Mouse (Mus musculus) heart, embryonic 12.5 days (tissue): Measurements from ENCODE around the gene Atp6v0a1. TPM values are rescaled to one million over a fixed set of nuclear protein-coding genes. Genes with fewer than 3 reads are reported as not detected.

Source experiments
- ATAC-seq: fragments of 200-750 bp; cut with Nextera tagmentation; 2 replicates; pipeline ENCODE4 v1.8.0; 2017; ENCODE audit warnings: moderate TSS enrichment, moderate library complexity; ENCODE audit not compliant: insufficient number of reproducible peaks, low FRiP score
- H3K27ac ChIP-seq: fragments of 300-500 bp; sonication (generic); 2 replicates; pipeline ENCODE4 v1.5.1; 2016; ENCODE audit warnings: mild to moderate bottlenecking, moderate library complexity; ENCODE audit not compliant: poor library complexity, severe bottlenecking
- H3K27me3 ChIP-seq: fragments of 300-500 bp; sonication (generic); replicated peaks from 2 replicates; pipeline ENCODE4 v1.6.1; 2016; ENCODE audit warnings: mild to moderate bottlenecking, moderate library complexity
- H3K36me3 ChIP-seq: fragments of 300-500 bp; sonication (generic); 2 replicates; pipeline ENCODE4 v1.6.1; 2016; ENCODE audit warnings: mild to moderate bottlenecking, moderate library complexity
- H3K4me1 ChIP-seq: fragments of 300-500 bp; sonication (generic); replicated peaks from 2 replicates; pipeline ENCODE4 v1.6.1; 2016; ENCODE audit warnings: mild to moderate bottlenecking
- H3K4me2 ChIP-seq: fragments of 300-500 bp; sonication (generic); 2 replicates; pipeline ENCODE4 v1.6.1; 2016; ENCODE audit warnings: mild to moderate bottlenecking, moderate library complexity
- H3K4me3 ChIP-seq: fragments of 300-500 bp; sonication (generic); 2 replicates; pipeline ENCODE4 v1.5.1; 2016; ENCODE audit warnings: mild to moderate bottlenecking
- H3K9ac ChIP-seq: fragments of 300-500 bp; sonication (generic); 2 replicates; pipeline ENCODE4 v1.6.1; 2016; ENCODE audit warnings: mild to moderate bottlenecking, moderate library complexity
- H3K9me3 ChIP-seq: fragments of 300-500 bp; sonication (generic); replicated peaks from 2 replicates; pipeline ENCODE4 v1.6.1; 2016; ENCODE audit warnings: mild to moderate bottlenecking, moderate library complexity
- WGBS: fragments of 180-500 bp; shearing (Covaris S2); methylation state at CpG from one replicate; pipeline ENCODE4 v1.1.7; 2016; 5-methylcytosine and 5-hydroxymethylcytosine counted together
- polyA plus RNA-seq: library from polyadenylated mRNA; unstranded; fragments of >200 nt; fragmentation: Nextera tagmentation; extraction: Ambion mirVana; gene quantifications from 2 replicates; pipeline ENCODE4 v1.2.1, GENCODE M21; 2016

The Atp6v0a1 gene
- polyA plus RNA-seq: 70.0 and 71.4 TPM in 2 replicates

- ATAC-seq: peak; percentile 99
- peak within 1 kb of the TSS; percentile 83 for H3K4me2 ChIP-seq
- peaks cover 20% of the 10 kb centered on the region for H3K36me3 ChIP-seq
- H3K9me3 ChIP-seq: no peaks in the 10 kb centered on the region
- WGBS: under 1% methylated on average over 44 of the region's 44 CpGs
- peak within 1 kb of the TSS; percentile 82 for H3K9ac ChIP-seq
- H3K27me3 ChIP-seq: no peaks in the 10 kb centered on the region
- peaks cover 18% of the 10 kb centered on the region for H3K4me1 ChIP-seq
- peak within 1 kb of the TSS; percentile 83 for H3K27ac ChIP-seq
- H3K4me3 ChIP-seq: peak within 1 kb of the TSS; percentile 66
Measured at GRCm38 (mm10) chr11:101009046-101009887, at the start of gene Atp6v0a1. Gene Atp6v0a1, plus strand, starts transcription at chr11:101009452.

- H3K4me1 ChIP-seq: peaks cover 68% of the 10 kb centered on the region
- H3K27ac ChIP-seq: peak overlapping the region; percentile 55; the same call in 1 of the 2 replicates
- 9% methylated on average over 14 of the region's 14 CpGs for WGBS
- no peak for ATAC-seq
- H3K9ac ChIP-seq: peak overlapping the region; percentile 44; the same call in 1 of the 2 replicates
- H3K4me2 ChIP-seq: peak overlapping the region; percentile 42
- H3K36me3 ChIP-seq: peaks cover 56% of the 10 kb centered on the region
- no peak overlapping the region for H3K4me3 ChIP-seq
- no peaks in the 10 kb centered on the region for H3K9me3 ChIP-seq
- 0 out of 2 replicates have a peak, but pooled peaks cover 3% of the 10 kb centered on the region for H3K27me3 ChIP-seq
Measured at GRCm38 (mm10) chr11:100959464-100959810, 49.8 kb upstream of the Atp6v0a1 start.

GRCm38 (mm10) chr11:100959826-100960225 is 49.4 kb upstream of the Atp6v0a1 start:
- peak overlapping the region; percentile 42 for H3K4me2 ChIP-seq
- peaks cover 60% of the 10 kb centered on the region for H3K36me3 ChIP-seq
- no peak overlapping the region for H3K9ac ChIP-seq
- H3K9me3 ChIP-seq: no peaks in the 10 kb centered on the region
- ATAC-seq: no peak
- no peak overlapping the region for H3K4me3 ChIP-seq
- H3K27me3 ChIP-seq: 0 out of 2 replicates have a peak, but pooled peaks cover 3% of the 10 kb centered on the region
- H3K27ac ChIP-seq: peak overlapping the region; percentile 55
- peaks cover 72% of the 10 kb centered on the region for H3K4me1 ChIP-seq
- WGBS: 31% methylated on average over 3 of the region's 3 CpGs

GRCm38 (mm10) chr11:100960540-100960939 is 48.7 kb upstream of the Atp6v0a1 start:
- WGBS: 16% methylated on average over 6 of the region's 6 CpGs
- Histone ChIP-seq H3K4me2 (peak overlapping the region; percentile 4; the same call in 1 of the 2 replicates), H3K27me3 (0 out of 2 replicates have a peak, but pooled peaks cover 3% of the 10 kb centered on the region), H3K9ac (0 out of 2 replicates have a peak overlapping the region, but pooled peaks have one; percentile 21), H3K36me3 (peaks cover 63% of the 10 kb centered on the region), H3K27ac (peak overlapping the region; percentile 55), H3K9me3 (no peaks in the 10 kb centered on the region), H3K4me3 (no peak overlapping the region), H3K4me1 (peaks cover 79% of the 10 kb centered on the region)
- ATAC-seq: peak; percentile 49; the same call in 1 of the 2 replicates

GRCm38 (mm10) chr11:100962371-100962911 is 46.8 kb upstream of the Atp6v0a1 start:
- Histone ChIP-seq H3K4me1 (peaks cover 92% of the 10 kb centered on the region), H3K4me2 (peak overlapping the region; percentile 23; the same call in 1 of the 2 replicates), H3K9me3 (no peaks in the 10 kb centered on the region), H3K9ac (peak overlapping the region; percentile 37), H3K27me3 (0 out of 2 replicates have a peak, but pooled peaks cover 3% of the 10 kb centered on the region), H3K36me3 (peaks cover 57% of the 10 kb centered on the region), H3K27ac (peak overlapping the region; percentile 84), H3K4me3 (no peak overlapping the region)
- 43% methylated on average over 9 of the region's 9 CpGs for WGBS
- ATAC-seq: peak; percentile 31; the same call in 1 of the 2 replicates

GRCm38 (mm10) chr11:100963647-100964046 is 45.6 kb upstream of the Atp6v0a1 start:
- H3K27me3 ChIP-seq: 0 out of 2 replicates have a peak, but pooled peaks cover 1% of the 10 kb centered on the region
- 76% methylated on average over 9 of the region's 9 CpGs for WGBS
- H3K4me1 ChIP-seq: peaks cover 94% of the 10 kb centered on the region
- no peak for ATAC-seq
- H3K9me3 ChIP-seq: no peaks in the 10 kb centered on the region
- peak overlapping the region; percentile 84; the same call in 1 of the 2 replicates for H3K27ac ChIP-seq
- H3K4me2 ChIP-seq: no peak overlapping the region
- H3K9ac ChIP-seq: no peak overlapping the region; the same call in 1 of the 2 replicates
- H3K4me3 ChIP-seq: no peak overlapping the region
- peaks cover 45% of the 10 kb centered on the region for H3K36me3 ChIP-seq

- Histone ChIP-seq H3K4me2 (no peak overlapping the region), H3K27ac (no peak overlapping the region), H3K4me3 (no peak overlapping the region), H3K9ac (peak overlapping the region; percentile 16; the same call in 1 of the 2 replicates), H3K27me3 (no peaks in the 10 kb centered on the region), H3K36me3 (peaks cover 40% of the 10 kb centered on the region), H3K4me1 (peaks cover 88% of the 10 kb centered on the region), H3K9me3 (no peaks in the 10 kb centered on the region)
- WGBS: 81% methylated on average over 7 of the region's 7 CpGs
- no peak for ATAC-seq
Measured at GRCm38 (mm10) chr11:100964180-100964579, 45.1 kb upstream of the Atp6v0a1 start.

GRCm38 (mm10) chr11:100964901-100965542 is 44.2 kb upstream of the Atp6v0a1 start:
- Histone ChIP-seq H3K9ac (peak overlapping the region; percentile 53), H3K9me3 (no peaks in the 10 kb centered on the region), H3K36me3 (peaks cover 40% of the 10 kb centered on the region), H3K4me3 (0 out of 2 replicates have a peak overlapping the region, but pooled peaks have one; percentile 13), H3K27ac (peak overlapping the region; percentile 98), H3K4me1 (peaks cover 80% of the 10 kb centered on the region), H3K4me2 (peak overlapping the region; percentile 78), H3K27me3 (no peaks in the 10 kb centered on the region)
- no peak for ATAC-seq
- 79% methylated on average over 6 of the region's 6 CpGs for WGBS

- no peak for ATAC-seq
- Histone ChIP-seq H3K36me3 (peaks cover 40% of the 10 kb centered on the region), H3K9ac (peak overlapping the region; percentile 53), H3K4me1 (peaks cover 73% of the 10 kb centered on the region), H3K4me3 (peak overlapping the region; percentile 13; the same call in 1 of the 2 replicates), H3K4me2 (peak overlapping the region; percentile 78), H3K27me3 (no peaks in the 10 kb centered on the region), H3K27ac (peak overlapping the region; percentile 98), H3K9me3 (no peaks in the 10 kb centered on the region)
- 35% methylated on average over 6 of the region's 6 CpGs for WGBS
Measured at GRCm38 (mm10) chr11:100965760-100966159, 43.5 kb upstream of the Atp6v0a1 start.

- H3K9ac ChIP-seq: peak overlapping the region; percentile 94
- H3K36me3 ChIP-seq: peaks cover 37% of the 10 kb centered on the region
- H3K4me3 ChIP-seq: peak overlapping the region; percentile 88
- H3K27ac ChIP-seq: peak overlapping the region; percentile 98
- peaks cover 73% of the 10 kb centered on the region for H3K4me1 ChIP-seq
- H3K9me3 ChIP-seq: no peaks in the 10 kb centered on the region
- no peaks in the 10 kb centered on the region for H3K27me3 ChIP-seq
- H3K4me2 ChIP-seq: peak overlapping the region; percentile 78
- 22% methylated on average over 5 of the region's 5 CpGs for WGBS
- no peak for ATAC-seq
Measured at GRCm38 (mm10) chr11:100967376-100967775, 41.9 kb upstream of the Atp6v0a1 start.
